Mouse (Mus musculus) forebrain, embryonic 12.5 days (tissue): ENCODE results near the gene Gabbr2. TPM values are rescaled to one million over a fixed set of nuclear protein-coding genes. Genes with fewer than 3 reads are reported as not detected.

ENCODE experiments used
- ATAC-seq: fragments of 200-750 bp; cut with Nextera tagmentation; 2 replicates; pipeline ENCODE4 v1.8.0; 2017; ENCODE audit warnings: moderate TSS enrichment; ENCODE audit not compliant: low FRiP score
- H3K27ac ChIP-seq: fragments of 300-500 bp; sonication (generic); 2 replicates; pipeline ENCODE4 v1.5.1; 2016; ENCODE audit warnings: mild to moderate bottlenecking
- H3K27me3 ChIP-seq: fragments of 300-500 bp; sonication (generic); 2 replicates; pipeline ENCODE4 v1.6.1; 2016; ENCODE audit warnings: mild to moderate bottlenecking
- H3K36me3 ChIP-seq: fragments of 300-500 bp; sonication (generic); replicated peaks from 2 replicates; pipeline ENCODE4 v1.6.1; 2016; ENCODE audit warnings: mild to moderate bottlenecking
- H3K4me1 ChIP-seq: fragments of 300-500 bp; sonication (generic); 2 replicates; pipeline ENCODE4 v1.6.1; 2016
- H3K4me2 ChIP-seq: fragments of 300-500 bp; sonication (generic); 2 replicates; pipeline ENCODE4 v1.6.1; 2016; ENCODE audit warnings: mild to moderate bottlenecking, moderate library complexity
- H3K4me3 ChIP-seq: fragments of 300-500 bp; sonication (generic); replicated peaks from 2 replicates; pipeline ENCODE4 v1.5.1; 2016; ENCODE audit warnings: mild to moderate bottlenecking
- H3K9ac ChIP-seq: fragments of 300-500 bp; sonication (generic); 2 replicates; pipeline ENCODE4 v1.6.1; 2016; ENCODE audit warnings: mild to moderate bottlenecking
- H3K9me3 ChIP-seq: fragments of 300-500 bp; sonication (generic); 2 replicates; pipeline ENCODE4 v1.6.1; 2016
- WGBS: fragments of 180-500 bp; shearing (Covaris S2); methylation state at CpG from one replicate; pipeline ENCODE4 v1.1.7; 2016; 5-methylcytosine and 5-hydroxymethylcytosine counted together
- polyA plus RNA-seq: library from polyadenylated mRNA; unstranded; fragments of >200 nt; fragmentation: Nextera tagmentation; extraction: Ambion mirVana; gene quantifications from 2 replicates; pipeline ENCODE4 v1.2.1, GENCODE M21; 2016

Gabbr2 gene
- polyA plus RNA-seq, 1 experiment from 2014 or later: 0.51 TPM

DNA sequence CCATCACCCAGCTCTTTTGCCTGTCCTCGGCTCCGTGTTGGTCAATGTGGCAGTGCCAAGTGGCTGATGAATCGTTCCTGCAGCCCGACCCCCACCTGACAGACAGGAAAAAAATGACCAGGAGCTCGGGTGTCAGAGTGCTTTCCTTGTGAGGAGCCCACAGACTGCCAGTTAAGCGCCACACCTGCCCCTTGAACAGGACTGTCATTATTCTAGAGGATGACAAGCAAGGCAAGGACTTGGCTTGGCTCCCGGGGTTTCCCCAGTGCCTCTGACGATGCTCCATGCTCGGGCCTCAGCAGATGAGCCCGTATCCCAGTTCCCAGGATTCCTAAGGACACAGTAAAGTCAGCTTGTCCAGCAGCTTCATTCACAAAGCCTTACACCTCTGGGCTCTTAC, 20.8 kb upstream of the Gabbr2 start:
- H3K9me3 ChIP-seq: no peaks in the 10 kb centered on the region
- no peaks in the 10 kb centered on the region; the same call in 1 of the 2 replicates for H3K27me3 ChIP-seq
- peaks cover 9% of the 10 kb centered on the region; the same call in 1 of the 2 replicates for H3K36me3 ChIP-seq
- no peak overlapping the region for H3K9ac ChIP-seq
- WGBS: 75% methylated on average over 10 of the region's 10 CpGs
- ATAC-seq: no peak
- H3K27ac ChIP-seq: no peak overlapping the region
- H3K4me3 ChIP-seq: no peak overlapping the region
- peaks cover 6% of the 10 kb centered on the region for H3K4me1 ChIP-seq
- no peak overlapping the region for H3K4me2 ChIP-seq

- Histone ChIP-seq H3K9ac (no peak overlapping the region), H3K27me3 (no peaks in the 10 kb centered on the region; the same call in 1 of the 2 replicates), H3K4me3 (no peak overlapping the region), H3K27ac (no peak overlapping the region), H3K4me1 (peaks cover 6% of the 10 kb centered on the region), H3K9me3 (no peaks in the 10 kb centered on the region), H3K4me2 (no peak overlapping the region), H3K36me3 (0 out of 2 replicates have a peak, but pooled peaks cover under 1% of the 10 kb centered on the region)
- WGBS: 70% methylated on average over 12 of the region's 12 CpGs
- ATAC-seq: no peak
These were observed 18.9 kb upstream of the Gabbr2 start for GRCm38 (mm10) chr4:47010400-47011231.

DNA sequence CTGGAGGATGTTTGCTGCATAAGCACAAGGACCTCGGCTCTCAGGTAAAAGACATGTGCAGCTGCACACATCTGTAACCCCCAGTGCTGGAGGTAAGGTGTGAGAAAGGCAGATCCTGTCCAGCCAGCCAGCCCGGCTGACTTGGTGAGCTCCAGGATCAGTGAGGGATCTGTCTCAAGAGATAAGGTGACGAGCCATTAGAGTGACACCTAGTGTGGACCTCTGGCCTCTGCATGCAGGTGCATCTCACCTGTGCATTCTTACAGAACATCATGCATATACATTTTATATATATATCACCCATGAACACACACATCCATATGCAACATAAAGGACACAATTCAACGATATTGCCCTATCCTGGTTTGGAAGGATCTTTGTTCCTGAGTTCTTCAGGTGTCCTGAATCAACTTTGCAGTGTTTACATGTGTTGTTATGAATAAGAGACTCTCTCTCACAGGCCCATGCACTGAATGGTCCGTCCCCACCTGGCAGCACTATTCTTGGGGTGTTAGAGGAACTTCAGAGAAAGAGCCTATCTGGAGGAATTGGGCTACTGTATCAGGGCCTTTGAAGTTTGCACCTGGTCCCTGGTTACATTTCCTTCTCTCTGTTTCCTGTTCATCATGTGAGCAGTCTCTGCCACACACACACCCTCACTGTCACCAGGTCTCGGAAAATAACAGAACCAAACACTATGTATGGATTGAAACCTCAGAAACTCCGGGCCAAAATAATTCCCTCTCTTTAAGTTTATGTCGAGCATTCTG, 9.1 kb upstream of the Gabbr2 start:
- Histone ChIP-seq H3K27me3 (peaks cover 5% of the 10 kb centered on the region; the same call in 1 of the 2 replicates), H3K9ac (no peak overlapping the region), H3K27ac (no peak overlapping the region), H3K4me1 (no peaks in the 10 kb centered on the region), H3K4me3 (no peak overlapping the region), H3K9me3 (no peaks in the 10 kb centered on the region), H3K4me2 (no peak overlapping the region), H3K36me3 (no peaks in the 10 kb centered on the region)
- no peak for ATAC-seq
- 78% methylated on average over 8 of the region's 8 CpGs for WGBS

GRCm38 (mm10) chr4:46997969-46998368, 6.3 kb upstream of the Gabbr2 start:
- Histone ChIP-seq H3K36me3 (no peaks in the 10 kb centered on the region), H3K9ac (no peak overlapping the region), H3K27ac (no peak overlapping the region), H3K4me2 (no peak overlapping the region), H3K4me3 (no peak overlapping the region), H3K4me1 (no peaks in the 10 kb centered on the region), H3K27me3 (peaks cover 29% of the 10 kb centered on the region), H3K9me3 (no peaks in the 10 kb centered on the region)
- 87% methylated on average over 2 of the region's 2 CpGs for WGBS
- no peak for ATAC-seq

GRCm38 (mm10) chr4:46992827-46993473, 1.3 kb upstream of the Gabbr2 start:
- no peaks in the 10 kb centered on the region for H3K36me3 ChIP-seq
- no peak overlapping the region for H3K27ac ChIP-seq
- H3K27me3 ChIP-seq: peaks cover 76% of the 10 kb centered on the region
- no peak overlapping the region for H3K4me2 ChIP-seq
- ATAC-seq: no peak
- no peak overlapping the region for H3K4me3 ChIP-seq
- H3K9ac ChIP-seq: no peak overlapping the region
- no peaks in the 10 kb centered on the region for H3K9me3 ChIP-seq
- peaks cover 29% of the 10 kb centered on the region for H3K4me1 ChIP-seq
- 4% methylated on average over 8 of the region's 8 CpGs for WGBS

DNA sequence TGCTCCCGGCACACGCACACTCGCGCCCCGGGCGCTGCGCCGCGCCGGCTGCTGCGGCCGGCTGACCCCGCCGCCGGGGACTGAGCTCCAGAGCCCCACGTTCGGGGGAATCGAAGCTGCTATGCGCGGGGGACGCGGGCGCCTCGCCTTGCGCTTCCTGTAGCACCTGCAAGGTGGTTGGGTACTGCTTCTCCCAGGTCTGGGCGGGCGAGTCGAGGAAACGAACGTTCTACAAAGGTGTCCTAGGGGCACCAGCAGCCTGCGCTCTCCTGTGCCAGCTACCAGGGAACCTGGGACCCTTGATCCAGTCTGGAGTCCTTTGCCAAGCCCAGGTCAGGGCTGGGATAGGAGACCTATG, 265 bp upstream of the Gabbr2 start:
- Histone ChIP-seq H3K9me3 (no peaks in the 10 kb centered on the region), H3K9ac (peak overlapping the region; percentile 51), H3K36me3 (no peaks in the 10 kb centered on the region), H3K27me3 (peaks cover 79% of the 10 kb centered on the region), H3K4me1 (peaks cover 29% of the 10 kb centered on the region), H3K4me2 (peak overlapping the region; percentile 97), H3K4me3 (peak overlapping the region; percentile 61), H3K27ac (peak overlapping the region; percentile 61; the same call in 1 of the 2 replicates)
- ATAC-seq: peak; percentile 21; the same call in 1 of the 2 replicates
- WGBS: under 1% methylated on average over 31 of the region's 31 CpGs

- peak overlapping the region; percentile 97 for H3K4me2 ChIP-seq
- peaks cover 83% of the 10 kb centered on the region for H3K27me3 ChIP-seq
- H3K9ac ChIP-seq: peak overlapping the region; percentile 51; the same call in 1 of the 2 replicates
- peak; percentile 49; the same call in 1 of the 2 replicates for ATAC-seq
- H3K9me3 ChIP-seq: no peaks in the 10 kb centered on the region
- 2% methylated on average over 29 of the region's 29 CpGs for WGBS
- no peak overlapping the region for H3K27ac ChIP-seq
- H3K4me3 ChIP-seq: peak overlapping the region; percentile 61
- H3K4me1 ChIP-seq: peaks cover 29% of the 10 kb centered on the region
- no peaks in the 10 kb centered on the region for H3K36me3 ChIP-seq
These were observed 1.2 kb downstream of the Gabbr2 start for GRCm38 (mm10) chr4:46990281-46991015.

DNA sequence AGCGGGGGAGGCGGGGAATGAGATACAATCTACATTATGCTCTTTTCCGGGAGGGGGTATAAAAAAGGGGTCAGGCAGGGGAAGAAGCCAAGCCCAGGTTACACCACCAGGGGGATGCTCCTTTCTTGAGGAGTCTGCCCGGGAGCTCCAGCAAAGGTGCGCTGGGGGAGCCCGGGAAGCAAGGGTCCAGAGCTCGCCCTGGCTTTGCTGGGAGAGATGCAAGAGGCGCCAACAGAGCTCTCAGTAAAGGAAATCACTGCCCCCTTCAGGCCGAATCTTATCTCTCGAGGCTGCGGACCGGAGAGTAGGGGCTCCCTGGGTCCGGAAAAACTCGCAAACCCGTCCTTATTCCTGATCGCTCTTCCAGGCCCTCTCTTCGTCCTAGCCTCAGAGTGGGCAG, 1.8 kb downstream of the Gabbr2 start:
- Histone ChIP-seq H3K9ac (0 out of 2 replicates have a peak overlapping the region, but pooled peaks have one; percentile 33), H3K36me3 (no peaks in the 10 kb centered on the region), H3K27me3 (peaks cover 78% of the 10 kb centered on the region), H3K27ac (no peak overlapping the region), H3K4me1 (peaks cover 29% of the 10 kb centered on the region), H3K9me3 (no peaks in the 10 kb centered on the region), H3K4me2 (peak overlapping the region; percentile 97), H3K4me3 (peak overlapping the region; percentile 61)
- WGBS: 2% methylated on average over 17 of the region's 17 CpGs
- ATAC-seq: peak; percentile 58

GRCm38 (mm10) chr4:46988824-46989223, 2.8 kb downstream of the Gabbr2 start:
- Histone ChIP-seq H3K36me3 (no peaks in the 10 kb centered on the region), H3K9me3 (no peaks in the 10 kb centered on the region), H3K27me3 (peaks cover 67% of the 10 kb centered on the region), H3K4me1 (peaks cover 29% of the 10 kb centered on the region), H3K27ac (no peak overlapping the region), H3K4me2 (no peak overlapping the region), H3K9ac (no peak overlapping the region), H3K4me3 (no peak overlapping the region)
- WGBS: 81% methylated on average over 4 of the region's 4 CpGs
- ATAC-seq: no peak

DNA sequence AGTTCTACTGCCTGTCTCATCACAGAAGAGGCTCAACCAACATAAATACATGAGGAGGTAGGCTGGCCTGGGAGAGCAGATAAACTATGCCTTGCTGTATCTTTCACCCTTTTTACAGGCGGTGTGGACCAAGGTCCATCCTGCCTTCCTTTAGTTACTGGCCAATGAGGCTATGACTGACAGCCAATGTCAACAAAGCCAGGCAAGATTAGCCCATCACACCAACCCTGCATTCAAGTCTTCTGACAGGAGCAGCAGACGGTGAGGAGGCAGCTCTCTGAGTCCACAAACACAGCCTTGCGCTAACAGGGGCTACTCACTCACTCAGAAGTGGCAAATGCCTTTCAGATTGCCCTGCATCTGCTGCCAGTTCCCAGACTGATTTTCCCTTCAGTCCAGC, 3.4 kb downstream of the Gabbr2 start:
- 72% methylated on average over 3 of the region's 3 CpGs for WGBS
- Histone ChIP-seq H3K27me3 (peaks cover 62% of the 10 kb centered on the region), H3K36me3 (no peaks in the 10 kb centered on the region), H3K4me2 (no peak overlapping the region), H3K27ac (no peak overlapping the region), H3K4me1 (peaks cover 29% of the 10 kb centered on the region), H3K4me3 (no peak overlapping the region), H3K9ac (no peak overlapping the region), H3K9me3 (no peaks in the 10 kb centered on the region)
- no peak for ATAC-seq

GRCm38 (mm10) chr4:46987809-46988208, 3.9 kb downstream of the Gabbr2 start:
- 92% methylated on average over 6 of the region's 6 CpGs for WGBS

More at GRCm38 (mm10) chr4:46987809-46988208, 3.9 kb downstream of the Gabbr2 start:
- Histone ChIP-seq H3K9ac (no peak overlapping the region), H3K36me3 (no peaks in the 10 kb centered on the region), H3K4me2 (no peak overlapping the region), H3K27me3 (peaks cover 57% of the 10 kb centered on the region), H3K4me3 (no peak overlapping the region), H3K9me3 (no peaks in the 10 kb centered on the region), H3K4me1 (peaks cover 29% of the 10 kb centered on the region), H3K27ac (no peak overlapping the region)
- no peak for ATAC-seq
